Mouse (Mus musculus): ENCODE data around the gene Sypl2. TPM values are rescaled to one million over a fixed set of nuclear protein-coding genes. Genes with fewer than 3 reads are reported as not detected.
"Not testable (repeated sequence)": the region's sequence is repeated elsewhere in the genome, so short reads cannot be mapped to it uniquely, and the experiment has no call there.

Sypl2 gene
- 0.29 and 1.0 TPM in 2 replicates for total RNA-seq (2014; rRNA removed)
- 0.42 and 0.70 TPM in 2 replicates for polyA plus RNA-seq (2015; fragmentation: Nextera tagmentation; extraction: Ambion mirVana)

- Histone ChIP-seq H3K27me3 (ENCODE audit: insufficient read depth, low read length) (peaks cover 31% of the 10 kb centered on the region), H3K9me3 (ENCODE audit: low read length) (no peaks in the 10 kb centered on the region), H3K4me2 (ENCODE audit: low read depth) (peak within 1 kb of the TSS; percentile 67), H3K4me3 (ENCODE audit: low read depth, low read length) (peak within 1 kb of the TSS; percentile 41), H3K9ac (peak within 1 kb of the TSS; percentile 33; the same call in 1 of the 2 replicates), H3K4me1 (ENCODE audit: insufficient read depth) (peaks cover 4% of the 10 kb centered on the region; the same call in 1 of the 2 replicates), H3K27ac (ENCODE audit: low read depth, low read length) (no peak within 1 kb of the TSS), H3K36me3 (ENCODE audit: insufficient read depth) (no peaks in the 10 kb centered on the region)
- DNase-seq (peak; percentile 48), ATAC-seq (peak; percentile 61)
- 2% methylated on average over 44 of the region's 44 CpGs for WGBS
- TF ChIP-seq CTCF (IDR thresholded peaks at IDR 0.05; ENCODE audit: low read depth) = no peak
Observed at GRCm38 (mm10) chr3:108226558-108227350, at the start of gene Sypl2. Gene Sypl2 (minus strand): TSS chr3:108226648.

GRCm38 (mm10) chr3:108259319-108259718, 32.9 kb upstream of the Sypl2 start:
- Histone ChIP-seq H3K9ac (no peak overlapping the region), H3K27me3 (ENCODE audit: insufficient read depth, low read length) (no peaks in the 10 kb centered on the region), H3K4me2 (ENCODE audit: low read depth) (no peak overlapping the region), H3K4me1 (ENCODE audit: insufficient read depth) (0 out of 2 replicates have a peak, but pooled peaks cover 6% of the 10 kb centered on the region), H3K27ac (ENCODE audit: low read depth, low read length) (no peak overlapping the region), H3K9me3 (ENCODE audit: low read length) (no peaks in the 10 kb centered on the region), H3K4me3 (ENCODE audit: low read depth, low read length) (no peak overlapping the region), H3K36me3 (ENCODE audit: insufficient read depth) (peaks cover 12% of the 10 kb centered on the region)
- DNase-seq (no peak), ATAC-seq (no peak)
- WGBS = 68% methylated on average over 3 of the region's 3 CpGs
- no peak for TF ChIP-seq CTCF (IDR thresholded peaks at IDR 0.05; ENCODE audit: low read depth)

GRCm38 (mm10) chr3:108257831-108258500, 31.5 kb upstream of the Sypl2 start:
- peak overlapping the region; percentile 94 for H3K4me3 ChIP-seq (ENCODE audit: low read depth, low read length)
- no peak for TF ChIP-seq CTCF (IDR thresholded peaks at IDR 0.05; ENCODE audit: low read depth)
- H3K27me3 ChIP-seq (ENCODE audit: insufficient read depth, low read length) = no peaks in the 10 kb centered on the region
- H3K36me3 ChIP-seq (ENCODE audit: insufficient read depth) = peaks cover 8% of the 10 kb centered on the region
- H3K27ac ChIP-seq (ENCODE audit: low read depth, low read length) = no peak overlapping the region
- DNase-seq (no peak), ATAC-seq (no peak)
- H3K9me3 ChIP-seq (ENCODE audit: low read length) = no peaks in the 10 kb centered on the region
- H3K4me2 ChIP-seq (ENCODE audit: low read depth) = peak overlapping the region; percentile 67
- H3K4me1 ChIP-seq (ENCODE audit: insufficient read depth) = 0 out of 2 replicates have a peak, but pooled peaks cover 6% of the 10 kb centered on the region
- 79% methylated on average over 3 of the region's 3 CpGs for WGBS
- H3K9ac ChIP-seq = peak overlapping the region; percentile 71

- Histone ChIP-seq H3K9me3 (ENCODE audit: low read length) (no peaks in the 10 kb centered on the region), H3K27me3 (ENCODE audit: insufficient read depth, low read length) (no peaks in the 10 kb centered on the region), H3K27ac (ENCODE audit: low read depth, low read length) (no peak within 1 kb of the TSS), H3K36me3 (ENCODE audit: insufficient read depth) (peaks cover 2% of the 10 kb centered on the region; the same call in 1 of the 2 replicates), H3K4me3 (ENCODE audit: low read depth, low read length) (peak within 1 kb of the TSS; percentile 94), H3K4me1 (ENCODE audit: insufficient read depth) (0 out of 2 replicates have a peak, but pooled peaks cover 6% of the 10 kb centered on the region), H3K4me2 (ENCODE audit: low read depth) (peak within 1 kb of the TSS; percentile 67), H3K9ac (peak within 1 kb of the TSS; percentile 71)
- TF ChIP-seq CTCF (IDR thresholded peaks at IDR 0.05; ENCODE audit: low read depth) = no peak
- ATAC-seq (peak; percentile 100), DNase-seq (peak; percentile 98)
- WGBS = under 1% methylated on average over 77 of the region's 79 CpGs
Observed at GRCm38 (mm10) chr3:108256719-108257637, 30.5 kb upstream of the Sypl2 start, which contains the start of gene Psma5. Gene Psma5 (plus strand): TSS chr3:108256926.

GRCm38 (mm10) chr3:108246857-108247256, 20.4 kb upstream of the Sypl2 start:
- Histone ChIP-seq H3K27ac (ENCODE audit: low read depth, low read length) (no peak overlapping the region), H3K9me3 (ENCODE audit: low read length) (no peaks in the 10 kb centered on the region), H3K36me3 (ENCODE audit: insufficient read depth) (no peaks in the 10 kb centered on the region), H3K4me2 (ENCODE audit: low read depth) (no peak overlapping the region), H3K4me1 (ENCODE audit: insufficient read depth) (no peaks in the 10 kb centered on the region), H3K27me3 (ENCODE audit: insufficient read depth, low read length) (no peaks in the 10 kb centered on the region), H3K9ac (no peak overlapping the region), H3K4me3 (ENCODE audit: low read depth, low read length) (no peak overlapping the region)
- DNase-seq = no peak
- TF ChIP-seq CTCF (IDR thresholded peaks at IDR 0.05; ENCODE audit: low read depth) = no peak
- ATAC-seq = no peak
- 86% methylated on average over 2 of the region's 2 CpGs for WGBS

- DNase-seq = no peak
- TF ChIP-seq CTCF (IDR thresholded peaks at IDR 0.05; ENCODE audit: low read depth) = no peak
- Histone ChIP-seq H3K27me3 (ENCODE audit: insufficient read depth, low read length) (no peaks in the 10 kb centered on the region), H3K27ac (ENCODE audit: low read depth, low read length) (no peak overlapping the region), H3K4me1 (ENCODE audit: insufficient read depth) (no peaks in the 10 kb centered on the region), H3K4me3 (ENCODE audit: low read depth, low read length) (no peak overlapping the region), H3K9ac (no peak overlapping the region), H3K4me2 (ENCODE audit: low read depth) (no peak overlapping the region), H3K9me3 (ENCODE audit: low read length) (no peaks in the 10 kb centered on the region), H3K36me3 (ENCODE audit: insufficient read depth) (no peaks in the 10 kb centered on the region)
- no peak for ATAC-seq
- 86% methylated on average over 3 of the region's 3 CpGs for WGBS
Observed at GRCm38 (mm10) chr3:108241243-108241839, 14.9 kb upstream of the Sypl2 start.

GRCm38 (mm10) chr3:108237474-108238102, 11.1 kb upstream of the Sypl2 start:
- not testable (repeated sequence) for H3K27me3 ChIP-seq (ENCODE audit: insufficient read depth, low read length); H3K9me3 ChIP-seq (ENCODE audit: low read length); ATAC-seq; H3K4me2 ChIP-seq (ENCODE audit: low read depth); H3K4me1 ChIP-seq (ENCODE audit: insufficient read depth); H3K4me3 ChIP-seq (ENCODE audit: low read depth, low read length); H3K9ac ChIP-seq; H3K36me3 ChIP-seq (ENCODE audit: insufficient read depth); DNase-seq; H3K27ac ChIP-seq (ENCODE audit: low read depth, low read length)
- WGBS = 86% methylated on average over 4 of the region's 4 CpGs
